Mouse (Mus musculus): ENCODE results near the gene Plcd1. TPM values are rescaled to one million over a fixed set of nuclear protein-coding genes. Genes with fewer than 3 reads are reported as not detected.

The Plcd1 gene
- polyA plus RNA-seq, 1 experiment = 55.3 TPM

- TF ChIP-seq CTCF (IDR thresholded peaks at IDR 0.05; ENCODE audit: extremely low read depth, insufficient read length, insufficient replicate concordance, low read depth, low read length) = no peak
- no peak for TF ChIP-seq POLR2A (IDR thresholded peaks at IDR 0.05; ENCODE audit: low read depth, low read length)
- Histone ChIP-seq H3K36me3 (ENCODE audit: control insufficient read depth, insufficient read depth, low read length) (no peaks in the 10 kb centered on the region), H3K4me1 (ENCODE audit: control insufficient read depth, insufficient read depth, insufficient read length, low read length) (peaks cover 27% of the 10 kb centered on the region), H3K27ac (ENCODE audit: insufficient read depth, low read depth, low read length) (no peak overlapping the region), H3K4me3 (ENCODE audit: low read depth, low read length) (no peak overlapping the region), H3K27me3 (ENCODE audit: control insufficient read depth, insufficient read depth, low read length) (peaks cover 17% of the 10 kb centered on the region)
- WGBS = 83% methylated on average over 7 of the region's 7 CpGs
These were observed 3.9 kb downstream of the Plcd1 start for GRCm38 (mm10) chr9:119089437-119089836.

- peak overlapping the region; percentile 70 for H3K4me3 ChIP-seq (ENCODE audit: low read depth, low read length)
- peaks cover 10% of the 10 kb centered on the region for H3K27me3 ChIP-seq (ENCODE audit: control insufficient read depth, insufficient read depth, low read length)
- H3K27ac ChIP-seq (ENCODE audit: insufficient read depth, low read depth, low read length) = peak overlapping the region; percentile 89
- no peak for TF ChIP-seq CTCF (IDR thresholded peaks at IDR 0.05; ENCODE audit: extremely low read depth, insufficient read length, insufficient replicate concordance, low read depth, low read length)
- TF ChIP-seq POLR2A (IDR thresholded peaks at IDR 0.05; ENCODE audit: low read depth, low read length) = peak; percentile 90
- peaks cover 29% of the 10 kb centered on the region for H3K4me1 ChIP-seq (ENCODE audit: control insufficient read depth, insufficient read depth, insufficient read length, low read length)
- WGBS = 1% methylated on average over 24 of the region's 24 CpGs
- no peaks in the 10 kb centered on the region for H3K36me3 ChIP-seq (ENCODE audit: control insufficient read depth, insufficient read depth, low read length)
These were observed 5.0 kb downstream of the Plcd1 start for GRCm38 (mm10) chr9:119088148-119088801.

GRCm38 (mm10) chr9:119087309-119087708 lies 6.0 kb downstream of the Plcd1 start:
- Histone ChIP-seq H3K36me3 (ENCODE audit: control insufficient read depth, insufficient read depth, low read length) (no peaks in the 10 kb centered on the region), H3K27me3 (ENCODE audit: control insufficient read depth, insufficient read depth, low read length) (peaks cover 4% of the 10 kb centered on the region; the same call in 1 of the 2 replicates), H3K27ac (ENCODE audit: insufficient read depth, low read depth, low read length) (0 out of 2 replicates have a peak overlapping the region, but pooled peaks have one; percentile 39), H3K4me3 (ENCODE audit: low read depth, low read length) (peak overlapping the region; percentile 70), H3K4me1 (ENCODE audit: control insufficient read depth, insufficient read depth, insufficient read length, low read length) (peaks cover 31% of the 10 kb centered on the region)
- TF ChIP-seq POLR2A (IDR thresholded peaks at IDR 0.05; ENCODE audit: low read depth, low read length) (no peak), CTCF (IDR thresholded peaks at IDR 0.05; ENCODE audit: extremely low read depth, insufficient read length, insufficient replicate concordance, low read depth, low read length) (no peak)
- WGBS = 71% methylated on average over 5 of the region's 5 CpGs

- Histone ChIP-seq H3K27ac (ENCODE audit: insufficient read depth, low read depth, low read length) (no peak overlapping the region), H3K4me1 (ENCODE audit: control insufficient read depth, insufficient read depth, insufficient read length, low read length) (peaks cover 28% of the 10 kb centered on the region)
These were observed 6.9 kb downstream of the Plcd1 start for GRCm38 (mm10) chr9:119086451-119086850.

GRCm38 (mm10) chr9:119083966-119084365 lies 9.3 kb downstream of the Plcd1 start:
- peaks cover 47% of the 10 kb centered on the region for H3K4me1 ChIP-seq (ENCODE audit: control insufficient read depth, insufficient read depth, insufficient read length, low read length)
- peak overlapping the region; percentile 31; the same call in 1 of the 2 replicates for H3K4me3 ChIP-seq (ENCODE audit: low read depth, low read length)
- peaks cover 5% of the 10 kb centered on the region; the same call in 1 of the 2 replicates for H3K36me3 ChIP-seq (ENCODE audit: control insufficient read depth, insufficient read depth, low read length)
- 30% methylated on average over 10 of the region's 10 CpGs for WGBS
- H3K27me3 ChIP-seq (ENCODE audit: control insufficient read depth, insufficient read depth, low read length) = no peaks in the 10 kb centered on the region
- H3K27ac ChIP-seq (ENCODE audit: insufficient read depth, low read depth, low read length) = peak overlapping the region; percentile 86
- TF ChIP-seq CTCF (IDR thresholded peaks at IDR 0.05; ENCODE audit: extremely low read depth, insufficient read length, insufficient replicate concordance, low read depth, low read length) (no peak), POLR2A (IDR thresholded peaks at IDR 0.05; ENCODE audit: low read depth, low read length) (peak; percentile 49; the same call in 1 of the 2 replicates)

More at GRCm38 (mm10) chr9:119086451-119086850, 6.9 kb downstream of the Plcd1 start:
- Histone ChIP-seq H3K4me3 (ENCODE audit: low read depth, low read length) (peak overlapping the region; percentile 3; the same call in 1 of the 2 replicates), H3K27me3 (ENCODE audit: control insufficient read depth, insufficient read depth, low read length) (no peaks in the 10 kb centered on the region), H3K36me3 (ENCODE audit: control insufficient read depth, insufficient read depth, low read length) (no peaks in the 10 kb centered on the region)
- 90% methylated on average over 1 of the region's 1 CpGs for WGBS
- TF ChIP-seq POLR2A (IDR thresholded peaks at IDR 0.05; ENCODE audit: low read depth, low read length) (no peak), CTCF (IDR thresholded peaks at IDR 0.05; ENCODE audit: extremely low read depth, insufficient read length, insufficient replicate concordance, low read depth, low read length) (no peak)

GRCm38 (mm10) chr9:119082656-119083430 lies 10.5 kb downstream of the Plcd1 start:
- 74% methylated on average over 7 of the region's 7 CpGs for WGBS
- H3K4me1 ChIP-seq (ENCODE audit: control insufficient read depth, insufficient read depth, insufficient read length, low read length) = peaks cover 47% of the 10 kb centered on the region
- H3K4me3 ChIP-seq (ENCODE audit: low read depth, low read length) = no peak overlapping the region
- no peaks in the 10 kb centered on the region for H3K27me3 ChIP-seq (ENCODE audit: control insufficient read depth, insufficient read depth, low read length)
- TF ChIP-seq POLR2A (IDR thresholded peaks at IDR 0.05; ENCODE audit: low read depth, low read length) (no peak), CTCF (IDR thresholded peaks at IDR 0.05; ENCODE audit: extremely low read depth, insufficient read length, insufficient replicate concordance, low read depth, low read length) (no peak)
- H3K36me3 ChIP-seq (ENCODE audit: control insufficient read depth, insufficient read depth, low read length) = peaks cover 5% of the 10 kb centered on the region; the same call in 1 of the 2 replicates
- H3K27ac ChIP-seq (ENCODE audit: insufficient read depth, low read depth, low read length) = no peak overlapping the region

GRCm38 (mm10) chr9:119082039-119082438 lies 11.3 kb downstream of the Plcd1 start:
- Histone ChIP-seq H3K4me3 (ENCODE audit: low read depth, low read length) (no peak overlapping the region), H3K4me1 (ENCODE audit: control insufficient read depth, insufficient read depth, insufficient read length, low read length) (peaks cover 43% of the 10 kb centered on the region), H3K27ac (ENCODE audit: insufficient read depth, low read depth, low read length) (no peak overlapping the region), H3K36me3 (ENCODE audit: control insufficient read depth, insufficient read depth, low read length) (peaks cover 5% of the 10 kb centered on the region; the same call in 1 of the 2 replicates), H3K27me3 (ENCODE audit: control insufficient read depth, insufficient read depth, low read length) (no peaks in the 10 kb centered on the region)
- 86% methylated on average over 8 of the region's 8 CpGs for WGBS
- TF ChIP-seq CTCF (IDR thresholded peaks at IDR 0.05; ENCODE audit: extremely low read depth, insufficient read length, insufficient replicate concordance, low read depth, low read length) (no peak), POLR2A (IDR thresholded peaks at IDR 0.05; ENCODE audit: low read depth, low read length) (no peak)

Measured in small intestine, adult 2 months (tissue).